Mouse (Mus musculus) yolk sac, embryonic 10.5 days (tissue): Measurements from ENCODE around the gene Vmn1r40.

ENCODE experiments used
- DNase-seq: peaks from one replicate; pipeline ENCODE4 v3.0.0-alpha.2; 2017; ENCODE audit warnings: low spot score

Gene Vmn1r40

GRCm38 (mm10) chr6:89707240-89707639 is at the start of gene Vmn1r40:
Gene Vmn1r40 (plus strand): TSS chr6:89707540.
- DNase-seq, result no peak

GRCm38 (mm10) chr6:89658342-89658741 is 49.0 kb upstream of the Vmn1r40 start:
- no peak for DNase-seq

- DNase-seq, result no peak
Observed at GRCm38 (mm10) chr6:89658931-89659330, 48.4 kb upstream of the Vmn1r40 start.

- no peak for DNase-seq
Observed at GRCm38 (mm10) chr6:89659692-89660423, 47.5 kb upstream of the Vmn1r40 start.

- DNase-seq, result no peak
Observed at GRCm38 (mm10) chr6:89660490-89660889, 46.9 kb upstream of the Vmn1r40 start.

GRCm38 (mm10) chr6:89662521-89662920 is 44.8 kb upstream of the Vmn1r40 start:
- DNase-seq, result no peak

- DNase-seq, result no peak
Observed at GRCm38 (mm10) chr6:89665155-89665554, 42.2 kb upstream of the Vmn1r40 start.

GRCm38 (mm10) chr6:89665667-89666066 is 41.7 kb upstream of the Vmn1r40 start:
- no peak for DNase-seq

- DNase-seq, result no peak
Observed at GRCm38 (mm10) chr6:89666976-89667375, 40.4 kb upstream of the Vmn1r40 start.

GRCm38 (mm10) chr6:89669556-89669955 is 37.8 kb upstream of the Vmn1r40 start:
- DNase-seq, result no peak

GRCm38 (mm10) chr6:89671431-89671830 is 35.9 kb upstream of the Vmn1r40 start:
- no peak for DNase-seq

- DNase-seq, result no peak
Observed at GRCm38 (mm10) chr6:89672641-89673040, 34.7 kb upstream of the Vmn1r40 start.

- no peak for DNase-seq
Observed at GRCm38 (mm10) chr6:89673135-89673780, 34.1 kb upstream of the Vmn1r40 start.

- no peak for DNase-seq
Observed at GRCm38 (mm10) chr6:89678522-89678921, 28.8 kb upstream of the Vmn1r40 start.

- peak; percentile 42 for DNase-seq
Observed at GRCm38 (mm10) chr6:89679291-89679835, 28.0 kb upstream of the Vmn1r40 start.

GRCm38 (mm10) chr6:89680155-89680554 is 27.2 kb upstream of the Vmn1r40 start:
- peak; percentile 70 for DNase-seq

- DNase-seq, result no peak
Observed at GRCm38 (mm10) chr6:89684231-89684630, 23.1 kb upstream of the Vmn1r40 start.

GRCm38 (mm10) chr6:89687100-89687499 is 20.2 kb upstream of the Vmn1r40 start:
- no peak for DNase-seq

GRCm38 (mm10) chr6:89706624-89707023 is 716 bp upstream of the Vmn1r40 start:
- no peak for DNase-seq

GRCm38 (mm10) chr6:89718051-89718450 is 10.7 kb downstream of the Vmn1r40 start:
- no peak for DNase-seq

- DNase-seq, result no peak
Observed at GRCm38 (mm10) chr6:89740466-89740865, 33.1 kb downstream of the Vmn1r40 start, which contains the start of gene Vmn1r41. Gene Vmn1r41 (plus strand): TSS chr6:89740766.

GRCm38 (mm10) chr6:89742811-89743210 is 35.5 kb downstream of the Vmn1r40 start:
- DNase-seq, result no peak
